ENCODE assay signal across 19 mouse cellular contexts in the genomic region with DNA sequence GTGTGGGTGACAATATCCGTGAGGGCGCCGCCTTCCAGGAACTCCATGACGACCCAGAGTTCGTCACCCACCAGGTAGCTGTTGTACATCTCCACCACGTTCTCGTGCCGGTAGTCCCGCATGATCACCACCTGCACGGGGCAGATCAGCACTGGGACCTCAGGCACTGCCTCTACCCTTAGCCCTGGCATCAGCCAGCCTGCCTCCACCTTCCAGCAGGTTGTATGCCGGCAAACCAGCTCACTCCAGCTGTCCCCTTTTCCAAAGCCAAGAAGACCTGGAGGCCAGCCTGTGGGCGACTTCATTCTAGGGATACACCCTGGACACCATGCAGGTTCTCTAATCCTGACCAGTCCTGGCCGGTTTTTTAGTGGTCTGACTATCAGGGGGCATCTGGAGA. TPM values are rescaled to one million over a fixed set of nuclear protein-coding genes. Genes with fewer than 3 reads are reported as not detected.
"Had no signal": no experiment of that assay in that cellular context is flagged by ENCODE, and none has a peak within 500 bp of the region (broad histone marks: within the 10 kb centered on the region; RNA-seq: fewer than 3 reads in every experiment).

No protein-coding gene starts in this region.

- DNase-seq: kidney, postnatal 10 days; liver; liver, embryonic 13.5 days; liver, postnatal 0 days; lung, postnatal 14 days; right cerebral cortex, adult 18-20 months; right cerebral cortex, postnatal 25 days; thymus, postnatal 14 days had no signal

- H3K4me1 ChIP-seq: midbrain, embryonic 12.5 days had no signal

- H3K9me3 ChIP-seq: limb, embryonic 12.5 days; liver, embryonic 13.5 days; lung, embryonic 15.5 days; midbrain, embryonic 12.5 days had no signal

- H3K4me3 ChIP-seq: layer of hippocampus, adult 2 months; limb, embryonic 12.5 days; liver, embryonic 13.5 days; lung, embryonic 15.5 days; midbrain, embryonic 12.5 days had no signal

- H3K27me3 ChIP-seq: limb, embryonic 12.5 days; liver, embryonic 13.5 days; lung, embryonic 15.5 days; midbrain, embryonic 12.5 days had no signal

- H3K27ac ChIP-seq: layer of hippocampus, adult 2 months; limb, embryonic 12.5 days; liver, embryonic 13.5 days; lung, embryonic 15.5 days; midbrain, embryonic 12.5 days; stomach, postnatal 0 days had no signal

RNA-seq across cellular contexts. Expression of a gene that starts 15.9 kb away (rescaled TPM):
- total RNA-seq: megakaryocyte-erythroid progenitor cell, adult 5-6 weeks had no signal
- polyA plus RNA-seq: limb, embryonic 12.5 days; liver, embryonic 13.5 days; liver, postnatal 0 days; lung, embryonic 15.5 days; midbrain, embryonic 12.5 days had no signal

RNA-seq across cellular contexts. Expression of a gene that starts 22.3 kb away (rescaled TPM):
- total RNA-seq: layer of hippocampus, adult 2 months; layer of hippocampus, postnatal 10 days; left cerebral cortex, postnatal 36 days; megakaryocyte-erythroid progenitor cell, adult 5-6 weeks had no signal
- polyA plus RNA-seq: limb, embryonic 12.5 days; liver, embryonic 13.5 days; lung, embryonic 15.5 days; midbrain, embryonic 12.5 days; midbrain, embryonic 16.5 days; neural tube, embryonic 14.5 days had no signal

RNA-seq across cellular contexts. Expression of a gene that starts 40.3 kb away (rescaled TPM):
- total RNA-seq: layer of hippocampus, adult 2 months; layer of hippocampus, postnatal 10 days; left cerebral cortex, postnatal 36 days; megakaryocyte-erythroid progenitor cell, adult 5-6 weeks had no signal
- polyA plus RNA-seq: limb, embryonic 12.5 days; liver, embryonic 13.5 days; liver, postnatal 0 days; lung, embryonic 15.5 days; midbrain, embryonic 12.5 days; midbrain, embryonic 16.5 days; neural tube, embryonic 14.5 days; small intestine, adult 2 months; stomach, postnatal 0 days had no signal
